Mouse (Mus musculus) olfactory bulb, adult 2 months (tissue): Measurements from ENCODE around the gene Atp8a2.

Source experiments
- CTCF ChIP-seq: fragments of 200-500 bp; IDR thresholded peaks from 2 replicates; pipeline ENCODE4 v1.5.1; 2012; ENCODE audit warnings: low read depth, mild to moderate bottlenecking, low read length, moderate library complexity; ENCODE audit not compliant: insufficient read depth
- POLR2A ChIP-seq: fragments of 200-500 bp; IDR thresholded peaks from 2 replicates; pipeline ENCODE4 v1.6.1; 2012; ENCODE audit warnings: mild to moderate bottlenecking, low read depth, low read length, moderate library complexity; ENCODE audit not compliant: insufficient read depth

- TF ChIP-seq CTCF, result no peak
- no peak for TF ChIP-seq POLR2A
Observed at GRCm38 (mm10) chr14:59752401-59752800, 444.6 kb downstream of the Atp8a2 start.
